Mouse (Mus musculus) T-helper 17 cell (primary cell): ENCODE results near the gene Cxcl16.
"Not testable (repeated sequence)": the region's sequence is repeated elsewhere in the genome, so short reads cannot be mapped to it uniquely, and the experiment has no call there.

Source experiments
- in situ Hi-C, 2 experiments: fragments of 300-600 bp; cut with MboI, MseI; formaldehyde crosslinking; loops; 1 replicate in 1 of 2; 2 replicates in 1 of 2; pipeline ENCODE4 v1.15.1; 2025; ENCODE audit warnings: high pct_unique_total_duplicates in 2 of 2

Gene Cxcl16

GRCm38 (mm10) chr11:70459601-70460101, at the start of gene Cxcl16:
Gene Cxcl16, minus strand, starts transcription at chr11:70459984.
- in situ Hi-C loops, result loop anchor here in 1 of 2 experiments (5.0 kb wide), 1 partner anchor 42 kb away; no protein-coding TSS in a partner anchor

- in situ Hi-C loops, result loop anchor here (5.0 to 10.0 kb wide), 3 partner anchors 75 to 902 kb away; partner anchors contain the start of genes Arrb2 (in 1 of the 2) and Atp1b2 (in 1 of the 2)
Measured at GRCm38 (mm10) chr11:70506962-70507515, 47.3 kb upstream of the Cxcl16 start.

GRCm38 (mm10) chr11:70506385-70506784, 46.6 kb upstream of the Cxcl16 start:
- in situ Hi-C loops, result loop anchor here (5.0 to 10.0 kb wide), 3 partner anchors 74 to 902 kb away; partner anchors contain the start of genes Arrb2 (in 1 of the 2) and Atp1b2 (in 1 of the 2)

- in situ Hi-C loops, result loop anchor here (5.0 to 10.0 kb wide), 4 partner anchors 73 to 900 kb away; partner anchors contain the start of genes Arrb2 (in 1 of the 2) and Atp1b2 (in 1 of the 2)
Measured at GRCm38 (mm10) chr11:70504970-70505369, 45.2 kb upstream of the Cxcl16 start, which contains the start of gene Tm4sf5. Gene Tm4sf5, plus strand, starts transcription at chr11:70505244.

- in situ Hi-C loops, result loop anchor here in 1 of 2 experiments (5.0 to 10.0 kb wide), 2 partner anchors 250 to 897 kb away; partner anchors contain the start of gene Atp1b2
Measured at GRCm38 (mm10) chr11:70502018-70502417, 42.2 kb upstream of the Cxcl16 start.

GRCm38 (mm10) chr11:70500476-70500812, 40.7 kb upstream of the Cxcl16 start:
- in situ Hi-C loops, result loop anchor here in 1 of 2 experiments (5.0 to 10.0 kb wide), 2 partner anchors 252 to 896 kb away; partner anchors contain the start of gene Atp1b2

- in situ Hi-C loops, result loop anchor here in 1 of 2 experiments (5.0 to 10.0 kb wide), 2 partner anchors 252 to 895 kb away; partner anchors contain the start of gene Atp1b2
Measured at GRCm38 (mm10) chr11:70499566-70500475, 40.0 kb upstream of the Cxcl16 start.

- in situ Hi-C loops, result no loop called here
Measured at GRCm38 (mm10) chr11:70489684-70490083, 29.9 kb upstream of the Cxcl16 start.

- in situ Hi-C loops, result no loop called here
Measured at GRCm38 (mm10) chr11:70489138-70489537, 29.4 kb upstream of the Cxcl16 start.

GRCm38 (mm10) chr11:70487816-70488215, 28.0 kb upstream of the Cxcl16 start:
- in situ Hi-C loops, result no loop called here

GRCm38 (mm10) chr11:70485498-70485897, 25.7 kb upstream of the Cxcl16 start:
- in situ Hi-C loops, result no loop called here

GRCm38 (mm10) chr11:70474872-70475534, 15.2 kb upstream of the Cxcl16 start:
- in situ Hi-C loops, result no loop called here

- in situ Hi-C loops, result not testable (repeated sequence)
Measured at GRCm38 (mm10) chr11:70473291-70473690, 13.5 kb upstream of the Cxcl16 start.

- in situ Hi-C loops, result no loop called here
Measured at GRCm38 (mm10) chr11:70472716-70473115, 12.9 kb upstream of the Cxcl16 start.

- in situ Hi-C loops, result no loop called here
Measured at GRCm38 (mm10) chr11:70469764-70470163, 10.0 kb upstream of the Cxcl16 start.

GRCm38 (mm10) chr11:70467902-70468619, 8.3 kb upstream of the Cxcl16 start:
- in situ Hi-C loops, result no loop called here

- in situ Hi-C loops, result no loop called here
Measured at GRCm38 (mm10) chr11:70465824-70466223, 6.0 kb upstream of the Cxcl16 start.

GRCm38 (mm10) chr11:70465211-70465610, 5.4 kb upstream of the Cxcl16 start:
- in situ Hi-C loops, result no loop called here

GRCm38 (mm10) chr11:70463970-70464369, 4.2 kb upstream of the Cxcl16 start:
- in situ Hi-C loops, result loop anchor here in 1 of 2 experiments (5.0 kb wide), 1 partner anchor 47 kb away; no protein-coding TSS in a partner anchor
